Mouse (Mus musculus): ENCODE measurements around the gene Mup6. TPM values are rescaled to one million over a fixed set of nuclear protein-coding genes. Genes with fewer than 3 reads are reported as not detected.
"Not testable (repeated sequence)": the region's sequence is repeated elsewhere in the genome, so short reads cannot be mapped to it uniquely, and the experiment has no call there.

The Mup6 gene
- not detected in 2 replicates for total RNA-seq (2014; fragmentation: Nextera tagmentation)
- not detected in 2 replicates for total RNA-seq (2017)

DNA sequence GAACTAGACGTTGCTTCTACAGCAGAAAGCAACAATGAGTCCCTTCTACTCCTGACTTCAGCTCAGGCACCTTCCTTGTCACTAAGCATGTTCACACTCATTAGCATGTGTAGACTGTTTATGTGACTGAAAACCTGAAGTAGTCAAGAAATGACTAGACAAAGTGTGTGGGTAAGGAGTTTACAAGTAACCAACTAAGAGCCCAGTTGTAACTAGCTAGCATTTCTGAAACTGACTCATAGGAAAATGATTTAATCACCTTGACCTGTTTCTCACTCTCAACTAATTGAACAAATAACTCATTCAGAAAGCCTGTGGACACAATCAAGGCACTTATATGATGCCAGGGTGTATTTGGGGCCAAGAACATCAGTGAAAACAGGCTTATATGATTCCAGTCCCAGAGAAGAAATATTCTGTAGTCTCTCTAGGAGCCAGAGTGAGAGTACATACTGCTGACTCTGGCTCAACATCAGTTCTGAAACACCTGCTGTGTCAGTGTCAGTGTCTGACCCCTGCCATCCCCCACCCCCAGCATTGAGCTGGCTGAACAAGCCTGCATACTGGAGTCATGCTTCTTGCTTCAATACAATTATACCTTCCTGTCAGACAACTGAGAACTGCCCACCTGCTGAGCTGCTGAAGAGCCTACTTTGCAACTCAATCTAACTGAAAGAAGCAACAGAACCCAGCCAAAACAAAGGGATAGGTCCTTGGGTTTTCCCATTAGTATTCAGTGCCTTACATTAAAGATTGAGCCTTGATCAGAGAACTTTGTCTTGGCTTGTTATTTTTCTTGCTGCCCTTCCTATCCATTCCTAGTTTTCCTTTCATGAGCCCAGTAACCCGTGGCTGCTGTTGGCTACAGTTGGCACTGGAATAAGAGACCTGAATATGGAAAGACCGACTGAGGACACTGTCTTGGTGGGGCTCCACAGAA is at the start of gene Mup6:
TSS of gene Mup6 (plus strand) at position 890 of the 940 bp plus-strand sequence.
- no peak for ATAC-seq (replicated peaks; ENCODE audit: poor library complexity, severe bottlenecking)

- ATAC-seq (replicated peaks; ENCODE audit: poor library complexity, severe bottlenecking), result no peak
These were observed 49.3 kb upstream of the Mup6 start, which contains the start of gene Slc46a2 for GRCm38 (mm10) chr4:59914608-59915403. Slc46a2 (minus strand) TSS chr4:59915056.

DNA sequence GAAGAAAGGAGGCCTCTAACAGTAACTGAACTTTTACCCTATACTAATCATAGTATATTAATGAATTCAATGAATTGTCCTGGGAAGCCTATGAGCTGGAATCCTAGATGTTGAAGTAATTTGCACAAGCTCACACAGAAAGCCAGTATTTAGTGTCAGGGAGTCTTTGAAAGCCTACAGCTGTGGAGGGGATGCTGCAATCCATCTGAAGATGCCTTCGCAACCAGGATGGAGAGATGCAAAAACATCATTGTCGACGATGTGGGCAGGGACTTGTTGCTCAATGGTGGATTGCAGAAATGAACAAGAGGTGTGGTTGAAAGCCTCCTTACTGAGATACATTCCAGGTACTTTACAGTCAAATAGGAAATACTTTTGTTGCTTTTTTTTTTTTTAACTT is 46.1 kb upstream of the Mup6 start:
- 0 out of 2 replicates have a peak, but pooled peaks have one; percentile 27 for ATAC-seq (replicated peaks; ENCODE audit: poor library complexity, severe bottlenecking)

- ATAC-seq (replicated peaks; ENCODE audit: poor library complexity, severe bottlenecking), result no peak
These were observed 39.0 kb upstream of the Mup6 start for GRCm38 (mm10) chr4:59925082-59925481.

DNA sequence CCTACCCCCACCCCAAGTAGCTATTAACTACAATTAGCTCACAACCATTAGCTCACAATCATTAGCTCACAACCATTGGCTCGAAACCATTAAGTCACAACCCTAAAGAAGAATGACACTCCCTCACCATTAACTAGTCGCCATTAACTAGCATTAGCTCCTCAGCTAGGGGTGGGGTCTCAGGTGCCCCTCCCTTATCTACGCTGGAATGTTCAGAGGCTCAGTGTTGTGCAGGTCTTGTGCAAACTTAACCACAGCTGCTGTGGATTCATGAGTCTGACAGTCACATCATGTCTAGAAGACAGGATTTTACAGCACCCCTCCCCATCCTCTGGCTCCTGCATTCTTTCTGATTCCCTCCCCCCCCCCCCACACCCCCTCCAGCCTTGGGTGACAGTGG is 36.4 kb upstream of the Mup6 start:
- ATAC-seq (replicated peaks; ENCODE audit: poor library complexity, severe bottlenecking), result no peak

DNA sequence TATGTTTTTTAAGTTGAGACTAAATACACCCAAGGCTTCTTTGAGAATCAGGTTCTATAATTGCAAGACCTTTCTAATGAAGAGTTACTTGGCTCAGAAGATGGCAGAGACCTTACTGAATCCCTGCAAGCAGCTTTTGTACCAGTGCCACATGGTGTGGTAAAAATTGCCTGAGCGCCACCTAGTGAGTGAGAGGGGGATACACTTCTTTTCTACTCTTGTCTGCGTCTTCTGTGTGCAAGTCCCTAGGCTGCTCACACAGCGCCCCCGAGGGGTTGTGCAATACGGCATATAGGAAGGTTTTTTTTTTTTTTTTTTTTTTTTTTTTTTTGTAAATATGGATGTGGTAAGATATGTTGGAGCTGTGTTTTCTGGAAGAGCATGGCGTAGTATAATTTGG is 35.7 kb upstream of the Mup6 start:
- peak; percentile 99 for ATAC-seq (replicated peaks; ENCODE audit: poor library complexity, severe bottlenecking)

DNA sequence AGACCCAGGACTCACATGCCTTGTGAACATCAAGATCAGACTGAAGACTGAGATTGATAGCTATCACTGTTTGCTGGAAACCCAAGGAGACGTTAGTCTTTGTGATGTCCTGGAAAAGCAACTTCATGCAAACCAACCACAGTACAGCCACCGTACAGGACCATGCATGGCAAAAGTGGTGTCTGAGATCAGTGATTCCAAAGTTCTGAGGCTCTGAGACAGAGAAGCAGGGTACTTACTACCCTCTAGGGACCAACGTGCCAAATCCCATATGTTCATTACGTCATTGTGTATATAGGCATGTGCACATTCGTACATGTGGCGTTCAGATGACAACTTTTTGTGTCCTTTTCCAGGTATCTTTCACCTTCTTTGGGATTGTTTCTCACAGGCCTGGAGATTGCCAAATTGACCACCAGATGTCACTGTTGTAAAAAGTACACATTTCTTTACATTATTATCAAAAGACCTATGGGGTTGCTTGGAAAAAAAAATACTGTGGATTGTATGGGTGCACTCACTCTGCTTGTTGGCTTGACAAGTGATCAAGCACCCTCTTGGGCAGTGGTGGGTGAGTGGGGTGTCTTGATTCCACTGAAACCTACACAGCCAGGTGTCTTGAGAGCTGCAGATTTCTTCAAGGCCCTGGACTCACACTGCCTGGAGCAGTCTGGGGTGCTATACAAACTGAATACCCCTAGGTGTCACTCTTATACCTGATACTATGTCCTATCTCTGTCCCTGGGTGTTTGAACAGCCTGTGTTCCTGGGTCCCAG is 31.4 kb upstream of the Mup6 start:
- peak; percentile 72 for ATAC-seq (replicated peaks; ENCODE audit: poor library complexity, severe bottlenecking)

- no peak for ATAC-seq (replicated peaks; ENCODE audit: poor library complexity, severe bottlenecking)
These were observed 26.6 kb upstream of the Mup6 start for GRCm38 (mm10) chr4:59937543-59937942.

GRCm38 (mm10) chr4:59960610-59961009 is 3.5 kb upstream of the Mup6 start, which contains the start of gene Mup4:
Mup4 (minus strand) TSS chr4:59960710.
- no peak for ATAC-seq (replicated peaks; ENCODE audit: poor library complexity, severe bottlenecking)

DNA sequence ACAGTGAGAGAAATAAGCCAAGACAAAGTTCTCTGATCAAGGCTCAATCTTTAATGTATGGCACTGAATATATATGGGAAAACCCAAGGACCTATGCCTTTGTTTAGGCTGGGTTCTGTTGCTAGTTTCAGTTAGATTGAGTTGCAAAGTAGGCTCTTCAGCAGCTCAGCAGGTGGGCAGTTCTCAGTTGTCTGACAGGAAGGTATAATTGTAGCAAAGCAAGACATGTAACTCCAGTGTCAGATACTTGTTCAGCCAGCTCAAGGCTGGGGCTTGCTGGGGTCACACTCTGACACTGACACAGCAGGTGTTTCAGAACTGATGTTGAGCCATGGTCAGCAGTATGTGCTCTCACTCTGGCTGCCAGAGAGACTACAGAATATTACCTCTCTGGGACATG is 33.8 kb downstream of the Mup6 start:
- ATAC-seq (replicated peaks; ENCODE audit: poor library complexity, severe bottlenecking), result not testable (repeated sequence)

DNA sequence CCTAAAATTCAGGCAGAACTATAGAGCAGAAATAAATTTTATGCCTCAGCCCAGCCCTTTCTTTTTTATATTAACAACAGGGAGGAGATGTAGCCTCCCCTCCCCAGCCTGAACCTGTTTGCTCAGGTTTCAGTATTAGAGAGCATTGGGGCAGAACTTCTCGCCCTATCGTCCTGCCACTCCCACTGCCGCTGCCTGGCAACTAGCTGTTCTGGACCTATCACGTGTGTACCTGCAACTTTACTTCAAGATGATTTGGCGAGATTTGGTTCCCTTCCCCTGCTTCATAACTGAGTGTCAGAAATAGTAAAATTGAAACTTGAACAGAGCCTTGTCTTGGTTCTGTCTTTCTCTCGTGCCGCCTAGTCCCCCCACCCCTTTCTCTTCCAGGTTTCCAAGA is 56.0 kb downstream of the Mup6 start:
- not testable (repeated sequence) for ATAC-seq (replicated peaks; ENCODE audit: poor library complexity, severe bottlenecking)

GRCm38 (mm10) chr4:60029334-60030111 is 65.4 kb downstream of the Mup6 start:
- ATAC-seq (replicated peaks; ENCODE audit: poor library complexity, severe bottlenecking), result not testable (repeated sequence)

Other genes with a start within 250 kb of the Mup6 start
- 49.9 and 71.0 TPM in 2 replicates for gene Inip, start 162.7 kb upstream of the Mup6 start, total RNA-seq (2014; fragmentation: Nextera tagmentation)
- gene Inip, start 162.7 kb upstream of the Mup6 start, total RNA-seq (2017), result 55.9 and 60.1 TPM in 2 replicates
- 18.8 and 23.8 TPM in 2 replicates for gene Snx30, start 158.5 kb upstream of the Mup6 start, total RNA-seq (2014; fragmentation: Nextera tagmentation)
- gene Snx30, start 158.5 kb upstream of the Mup6 start, total RNA-seq (2017), result 21.7 and 25.8 TPM in 2 replicates
- gene Slc46a2, start 49.2 kb upstream of the Mup6 start, total RNA-seq (2014; fragmentation: Nextera tagmentation), result not detected in 2 replicates
- gene Slc46a2, start 49.2 kb upstream of the Mup6 start, total RNA-seq (2017), result not detected in 2 replicates
- not detected in 2 replicates for gene Mup4, start 3.6 kb upstream of the Mup6 start, total RNA-seq (2014; fragmentation: Nextera tagmentation)
- gene Mup4, start 3.6 kb upstream of the Mup6 start, total RNA-seq (2017), result not detected in 2 replicates
- gene Mup7, start 106.2 kb downstream of the Mup6 start, total RNA-seq (2014; fragmentation: Nextera tagmentation), result not detected in 2 replicates
- not detected in 2 replicates for gene Mup7, start 106.2 kb downstream of the Mup6 start, total RNA-seq (2017)
- not detected in 2 replicates for gene Mup2, start 190.0 kb downstream of the Mup6 start, total RNA-seq (2014; fragmentation: Nextera tagmentation)
- gene Mup2, start 190.0 kb downstream of the Mup6 start, total RNA-seq (2017), result not detected in 2 replicates